Mouse (Mus musculus): ENCODE data around the gene Ugt1a6a. TPM values are rescaled to one million over a fixed set of nuclear protein-coding genes. Genes with fewer than 3 reads are reported as not detected.
"Not testable (repeated sequence)": the region's sequence is repeated elsewhere in the genome, so short reads cannot be mapped to it uniquely, and the experiment has no call there.

Ugt1a6a gene
- under 1 TPM in 1 of 2 experiments, not detected in 1; 0.32 TPM for total RNA-seq (2021)

DNA sequence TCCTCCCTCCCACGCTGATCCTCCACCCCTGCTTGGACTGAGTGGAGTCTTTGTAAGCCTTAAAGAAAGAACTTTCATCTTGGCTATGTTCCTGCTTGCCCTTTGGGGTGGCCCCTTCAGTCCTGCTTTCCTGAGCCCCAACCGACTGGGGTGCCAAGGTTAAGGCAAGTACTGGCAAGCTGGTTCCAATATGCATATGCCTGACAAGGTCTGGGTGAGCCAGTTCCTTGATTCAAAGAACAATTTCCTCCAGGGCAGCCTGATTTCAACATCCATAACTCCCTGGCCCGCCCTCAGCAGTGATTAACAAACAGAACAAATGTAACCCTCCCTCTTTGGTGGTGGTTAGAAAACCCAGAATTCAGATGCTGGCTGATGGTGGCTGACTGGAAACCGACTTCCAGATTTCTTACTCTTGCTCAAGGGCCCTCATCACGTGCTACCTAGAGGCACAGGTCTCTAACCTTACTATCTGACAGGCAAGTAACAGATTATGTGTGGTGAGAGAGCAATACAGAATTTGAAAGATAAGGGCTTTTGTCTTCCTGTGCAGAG is at the start of gene Ugt1a6a:
Ugt1a6a (plus strand) TSS at position 353 of the 555 bp plus-strand sequence.
- DNase-seq (ENCODE audit: extremely low spot score in 1 of 2, low spot score in 2 of 2); intact Hi-C loops (cut with DNase I): not testable (repeated sequence)

DNA sequence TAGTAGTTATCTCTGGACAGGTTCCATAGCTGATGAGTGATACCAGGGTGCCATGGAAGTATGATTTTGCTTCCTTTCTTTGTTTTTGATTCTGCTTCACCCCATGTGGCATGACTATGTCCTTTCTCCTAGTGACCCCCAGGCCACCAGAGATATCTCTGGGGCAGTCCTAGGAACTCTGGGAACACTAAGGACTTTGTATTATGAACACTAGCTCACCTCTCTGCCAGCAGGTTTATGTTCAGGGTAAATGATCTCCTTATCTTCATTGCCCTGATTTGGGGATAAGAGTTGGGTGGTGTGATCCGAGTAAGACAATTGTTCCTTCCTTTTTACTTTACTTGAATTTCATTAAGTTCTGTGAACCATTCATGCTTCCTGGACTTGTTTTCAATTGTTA is 48.5 kb upstream of the Ugt1a6a start:
- intact Hi-C loops (cut with DNase I): no loop called here
- no peak for DNase-seq (ENCODE audit: extremely low spot score in 1 of 2, low spot score in 2 of 2)

DNA sequence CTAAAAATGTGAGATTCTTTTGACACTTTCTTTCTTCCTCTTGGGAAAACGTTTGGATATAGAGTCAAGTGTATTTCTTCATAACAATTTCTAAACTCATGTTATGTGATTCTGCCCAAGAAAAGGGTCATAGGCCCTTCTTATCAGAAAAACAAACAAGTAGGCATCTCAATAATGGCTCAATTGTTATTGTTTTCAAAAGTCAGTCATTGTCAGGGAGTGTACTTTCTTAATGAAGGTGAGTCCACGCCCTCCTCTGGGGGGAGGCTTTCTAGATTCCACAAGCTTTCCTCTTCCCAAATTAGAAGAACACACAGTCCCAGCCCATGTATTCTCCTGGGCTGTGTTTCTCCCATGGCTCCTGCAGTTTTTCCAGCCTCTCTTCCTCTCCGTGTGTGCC is 47.1 kb upstream of the Ugt1a6a start, which contains the start of gene Ugt1a8:
Ugt1a8 (plus strand) TSS at position 301 of the 400 bp plus-strand sequence.
- intact Hi-C loops (cut with DNase I): no loop called here
- no peak for DNase-seq (ENCODE audit: extremely low spot score in 1 of 2, low spot score in 2 of 2)

DNA sequence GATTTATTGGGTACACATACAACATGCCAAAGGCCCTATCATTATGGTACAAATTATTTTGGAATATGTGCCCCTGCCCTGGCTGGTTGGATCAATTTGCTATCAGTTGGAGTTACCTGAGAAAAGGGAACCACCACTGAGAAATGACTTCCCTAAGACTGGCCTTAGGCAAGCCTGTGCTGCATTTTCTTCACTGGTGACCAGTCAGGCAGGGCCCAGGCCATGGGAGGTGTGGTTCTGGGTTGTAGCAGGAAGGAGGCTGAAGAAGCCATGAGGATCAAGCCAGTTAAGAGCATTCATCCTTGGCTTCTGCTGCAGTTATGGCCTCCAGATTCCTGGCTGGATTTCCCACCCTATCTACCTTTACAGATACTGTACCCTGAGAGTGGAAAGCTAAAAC is 42.3 kb upstream of the Ugt1a6a start:
- intact Hi-C loops (cut with DNase I): no loop called here
- DNase-seq (ENCODE audit: extremely low spot score in 1 of 2, low spot score in 2 of 2): no peak

DNA sequence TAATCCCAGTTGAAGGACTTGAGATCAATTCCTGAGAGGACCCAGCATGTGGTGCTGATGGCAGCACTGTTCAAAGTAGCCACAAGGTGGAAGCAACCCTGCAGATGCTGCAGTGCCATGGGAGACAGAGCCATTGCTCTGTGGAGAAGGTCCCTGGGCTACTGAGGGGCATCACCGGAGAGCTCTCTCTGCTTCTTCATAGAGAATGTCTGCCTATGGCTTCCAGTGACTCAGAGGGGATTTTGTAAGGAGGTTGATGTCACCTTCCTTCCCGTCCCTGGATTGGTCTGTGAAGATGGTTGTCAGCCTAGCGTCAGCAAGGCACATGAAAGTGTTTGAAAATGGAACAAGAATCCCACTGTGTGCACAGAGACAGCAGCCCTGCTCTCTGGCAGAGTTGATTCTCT is 40.3 kb upstream of the Ugt1a6a start:
- intact Hi-C loops (cut with DNase I); DNase-seq (ENCODE audit: extremely low spot score in 1 of 2, low spot score in 2 of 2): not testable (repeated sequence)

DNA sequence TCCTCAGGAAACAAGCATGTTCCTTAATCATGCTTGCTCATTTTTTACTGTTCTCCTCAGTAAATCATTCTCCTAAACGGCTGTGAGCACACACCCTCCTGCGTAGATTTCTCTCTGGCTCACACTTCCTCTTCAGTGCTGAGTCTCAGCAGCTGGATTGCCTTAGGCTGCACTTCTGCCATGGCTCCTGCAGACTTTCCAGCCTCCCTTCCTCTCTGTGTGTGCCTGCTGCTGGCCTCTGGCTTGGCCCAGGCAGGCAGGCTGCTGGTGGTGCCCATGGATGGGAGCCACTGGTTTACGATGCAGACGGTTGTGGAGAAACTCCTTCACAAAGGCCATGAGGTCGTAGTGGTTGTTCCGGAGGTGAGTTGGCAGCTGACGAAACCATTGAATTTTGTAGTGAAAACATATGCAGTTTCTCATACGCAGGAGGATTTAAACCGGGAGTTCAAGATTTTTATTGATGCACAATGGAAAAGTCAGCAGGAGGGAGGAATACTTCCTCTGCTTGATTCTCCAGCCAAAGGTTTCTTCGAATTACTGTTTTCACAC is 39.6 kb upstream of the Ugt1a6a start, which contains the start of gene Ugt1a7c:
Ugt1a7c (plus strand) TSS at position 122 of the 552 bp plus-strand sequence.
- peak in 1 of 2 experiments; percentile 1 for DNase-seq (ENCODE audit: extremely low spot score in 1 of 2, low spot score in 2 of 2)
- intact Hi-C loops (cut with DNase I): no loop called here

DNA sequence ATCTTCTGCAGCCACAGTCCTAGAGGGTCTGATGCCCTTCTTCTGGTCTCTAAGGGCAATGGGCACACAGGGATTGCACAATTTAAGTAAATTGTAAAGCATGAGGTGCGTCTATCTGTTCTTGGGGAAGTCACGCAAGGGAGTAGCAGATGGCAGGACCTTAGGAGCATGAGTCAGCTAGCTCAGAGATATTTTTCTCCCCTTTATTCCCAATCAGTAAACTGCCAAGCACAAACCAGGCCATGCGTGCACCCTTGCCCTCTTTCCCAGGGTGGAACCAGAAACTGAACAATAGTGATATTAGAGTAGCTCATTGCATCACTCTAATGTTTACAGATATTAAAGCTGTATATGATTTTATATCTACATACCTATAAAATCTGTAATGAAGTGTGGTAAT is 36.1 kb upstream of the Ugt1a6a start:
- DNase-seq (ENCODE audit: extremely low spot score in 1 of 2, low spot score in 2 of 2); intact Hi-C loops (cut with DNase I): not testable (repeated sequence)

DNA sequence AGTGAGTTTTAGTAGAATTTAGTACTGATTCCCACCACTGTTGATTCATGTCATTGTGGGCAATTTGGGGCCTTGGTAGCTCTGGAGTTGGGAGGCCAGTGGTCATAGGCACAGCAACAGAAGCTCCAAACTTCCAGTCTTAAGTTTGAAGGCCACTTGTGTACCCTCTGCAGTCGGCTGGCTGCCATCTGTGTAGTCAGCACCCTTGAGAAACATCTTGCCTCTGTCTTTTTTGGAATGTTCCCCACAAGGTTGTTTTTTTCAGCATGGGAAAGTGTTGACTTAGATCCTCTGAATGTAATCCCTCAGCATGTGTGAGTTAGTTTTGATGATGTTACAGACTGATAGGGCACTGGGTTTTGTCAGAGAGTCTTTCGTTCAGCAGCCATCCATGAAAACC is 34.9 kb upstream of the Ugt1a6a start:
- DNase-seq (ENCODE audit: extremely low spot score in 1 of 2, low spot score in 2 of 2): not testable (repeated sequence)

DNA sequence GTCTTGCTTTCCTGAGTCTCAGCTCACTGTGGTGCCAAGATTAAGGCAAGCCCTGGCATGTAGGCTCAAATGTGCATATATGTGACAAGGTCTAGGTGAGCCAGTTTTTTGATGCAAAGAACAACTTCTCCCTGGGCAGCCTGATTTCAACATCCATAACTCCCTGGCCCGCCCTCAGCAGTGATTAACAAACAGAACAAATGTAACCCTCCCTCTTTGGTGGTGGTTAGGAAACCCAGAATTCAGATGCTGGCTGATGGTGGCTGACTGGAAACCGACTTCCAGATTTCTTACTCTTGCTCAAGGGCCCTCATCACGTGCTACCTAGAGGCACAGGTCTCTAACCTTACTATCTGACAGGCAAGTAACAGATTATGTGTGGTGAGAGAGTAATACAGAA is 31.6 kb upstream of the Ugt1a6a start, which contains the start of gene Ugt1a6b:
Ugt1a6b (plus strand) TSS at position 234 of the 400 bp plus-strand sequence.
- intact Hi-C loops (cut with DNase I); DNase-seq (ENCODE audit: extremely low spot score in 1 of 2, low spot score in 2 of 2): not testable (repeated sequence)

More for the DNA sequence above, 34.9 kb upstream of the Ugt1a6a start:
- intact Hi-C loops (cut with DNase I): not testable (repeated sequence)

DNA sequence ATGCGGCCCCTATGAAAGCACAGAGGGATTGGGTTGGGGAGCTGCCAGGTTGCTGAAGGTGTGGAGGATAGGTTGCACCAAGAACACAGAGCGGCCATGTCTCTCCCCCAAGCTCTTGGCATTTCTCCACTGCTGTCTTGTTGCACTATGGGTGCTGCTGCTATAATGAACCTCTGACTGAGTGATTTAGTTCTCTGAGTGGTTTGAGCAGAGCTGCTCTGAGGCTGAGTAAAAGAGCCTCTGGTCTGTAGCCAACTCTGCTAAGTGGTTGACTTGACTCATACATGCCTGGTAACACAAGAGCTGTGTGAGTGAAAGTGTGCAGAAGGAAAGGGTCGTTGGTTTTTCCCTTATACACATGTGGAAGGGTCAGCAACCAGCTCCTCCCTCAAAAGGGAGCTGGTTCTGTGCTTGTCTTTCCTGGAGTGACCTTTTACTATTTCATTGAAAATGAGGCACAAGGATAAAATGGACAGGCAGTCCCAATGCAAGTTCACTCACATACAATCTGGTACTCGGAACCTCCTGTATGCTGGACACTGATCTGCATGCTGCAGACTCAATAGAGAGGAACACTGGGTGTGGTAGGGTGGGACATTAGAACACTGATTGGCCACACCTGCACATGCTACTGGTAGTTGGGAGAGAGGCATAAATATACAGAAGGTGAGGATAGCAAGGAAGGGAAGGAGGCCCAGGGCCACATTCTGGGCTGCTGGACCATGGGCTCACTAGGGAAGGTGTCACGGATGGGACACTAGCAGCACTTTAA is 30.7 kb upstream of the Ugt1a6a start:
- DNase-seq (ENCODE audit: extremely low spot score in 1 of 2, low spot score in 2 of 2); intact Hi-C loops (cut with DNase I): not testable (repeated sequence)

DNA sequence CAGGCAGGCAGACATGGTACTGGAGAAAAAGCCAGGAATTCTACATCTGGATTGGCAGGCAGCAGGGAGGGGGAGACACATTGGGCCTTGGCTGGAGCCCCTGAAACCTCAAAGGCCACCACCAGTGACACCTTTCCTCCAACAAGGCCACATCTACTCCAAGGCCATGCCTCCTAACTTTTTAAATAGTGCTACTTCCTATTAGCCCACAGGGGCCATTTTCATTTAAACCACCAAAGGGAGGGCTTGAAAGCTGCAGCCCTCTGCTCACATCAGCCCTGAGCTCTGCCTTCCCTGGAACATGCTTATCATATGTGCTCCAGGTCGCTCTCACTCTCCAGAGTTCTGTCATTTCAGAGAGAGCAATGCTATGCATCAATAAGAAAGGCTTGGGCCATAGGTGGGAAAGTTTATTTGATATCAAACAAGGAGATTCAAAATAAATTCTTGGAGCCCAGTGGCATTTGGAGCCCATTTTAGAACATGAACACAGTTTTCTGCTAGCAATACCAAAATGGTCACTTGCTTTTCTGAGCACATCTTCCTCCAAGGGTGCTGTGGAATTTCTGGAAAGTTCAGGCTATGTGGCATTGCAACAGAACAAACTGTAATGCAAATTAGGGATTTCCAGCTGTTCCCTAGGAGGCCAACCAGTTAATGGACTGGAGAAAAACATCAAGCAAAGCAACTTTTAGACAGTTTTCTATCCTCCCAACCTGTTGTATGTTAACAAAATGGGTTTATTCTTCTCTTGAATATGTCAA is 29.8 kb upstream of the Ugt1a6a start:
- intact Hi-C loops (cut with DNase I): no loop called here

DNA sequence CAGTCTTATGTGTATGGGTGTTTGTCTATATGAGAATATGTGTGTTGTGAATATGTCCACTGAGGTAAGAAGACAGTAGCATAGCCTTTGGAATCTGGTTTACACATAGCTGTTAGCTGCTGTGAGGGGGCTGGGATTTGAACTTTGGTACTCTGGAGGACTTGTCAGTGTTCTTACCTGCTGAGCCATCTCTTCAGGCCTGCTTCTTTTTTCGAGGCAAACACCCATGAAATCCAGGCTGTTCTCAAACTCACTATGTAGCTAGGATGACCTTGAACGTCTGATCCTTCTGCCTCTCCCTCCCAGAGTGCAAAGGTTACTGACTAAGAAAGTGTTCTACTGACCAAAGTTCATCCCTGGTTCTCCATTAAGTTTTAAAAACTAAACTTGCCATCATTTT is 29.0 kb upstream of the Ugt1a6a start:
- intact Hi-C loops (cut with DNase I): no loop called here
- no peak for DNase-seq (ENCODE audit: extremely low spot score in 1 of 2, low spot score in 2 of 2)

More for the DNA sequence above, 29.8 kb upstream of the Ugt1a6a start:
- no peak for DNase-seq (ENCODE audit: extremely low spot score in 1 of 2, low spot score in 2 of 2)

DNA sequence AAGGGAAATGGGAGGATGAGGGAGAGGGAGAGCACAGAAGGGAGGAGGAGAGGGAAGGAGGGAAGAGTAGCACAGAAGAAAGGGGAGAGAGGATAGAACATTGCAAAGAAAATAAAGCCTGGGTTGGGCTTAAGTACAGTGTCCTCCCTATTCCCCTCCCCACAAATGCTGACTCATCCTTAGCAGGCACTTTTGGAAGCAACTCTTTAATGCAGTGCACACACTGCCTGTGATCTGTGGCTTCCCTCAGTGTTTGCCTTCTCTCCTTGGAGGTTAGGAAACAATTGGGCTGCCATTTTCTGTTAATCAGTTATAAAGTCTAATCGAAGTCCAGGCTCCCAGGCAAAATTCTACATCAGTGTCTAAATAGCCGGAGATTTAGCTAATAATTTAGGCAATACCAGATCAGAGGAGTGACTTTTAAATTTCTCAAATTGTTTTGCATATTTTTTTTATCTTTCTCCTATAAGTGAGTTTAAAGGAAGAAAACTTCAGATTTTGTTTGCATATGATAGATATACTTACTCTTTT is 25.5 kb upstream of the Ugt1a6a start:
- intact Hi-C loops (cut with DNase I); DNase-seq (ENCODE audit: extremely low spot score in 1 of 2, low spot score in 2 of 2): not testable (repeated sequence)

DNA sequence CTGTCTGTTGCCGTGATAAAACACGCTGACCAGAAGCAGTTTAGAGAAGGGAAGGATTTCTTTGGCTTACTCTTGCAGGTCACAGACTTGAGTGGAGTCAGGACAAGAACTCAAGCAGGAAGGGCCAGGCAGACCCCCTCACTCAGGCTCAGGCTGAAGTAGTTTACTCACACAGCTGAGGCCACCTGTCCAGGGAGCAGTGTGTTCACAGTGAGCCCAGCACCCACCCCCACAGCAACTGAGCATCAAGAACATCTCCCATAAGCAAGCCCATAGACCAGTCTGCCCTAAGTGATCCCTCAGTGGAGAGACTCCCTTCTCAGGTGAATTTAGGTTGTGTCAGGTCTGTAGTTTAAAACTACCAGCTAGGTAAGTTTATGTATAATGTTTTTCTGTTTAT is 25.0 kb upstream of the Ugt1a6a start:
- intact Hi-C loops (cut with DNase I); DNase-seq (ENCODE audit: extremely low spot score in 1 of 2, low spot score in 2 of 2): not testable (repeated sequence)

DNA sequence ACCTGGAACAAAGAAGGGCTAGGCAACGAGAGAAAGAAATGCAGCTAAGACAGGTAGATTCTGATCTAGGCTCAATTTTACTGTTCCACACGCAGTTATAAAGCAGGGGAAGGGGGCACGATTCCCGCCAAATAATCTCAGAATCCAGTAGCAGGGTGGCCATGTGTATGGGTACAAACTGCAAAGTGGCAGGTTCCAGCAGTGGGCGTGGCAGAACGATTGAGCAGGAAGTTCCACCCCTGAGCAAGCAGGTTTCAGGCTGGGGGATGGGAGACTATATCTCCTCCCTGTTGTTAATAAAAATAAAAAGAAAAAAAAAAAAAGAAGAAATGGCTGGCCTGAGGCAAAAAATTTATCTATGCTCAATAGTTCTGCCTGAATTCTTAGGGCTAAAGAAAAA is 21.8 kb upstream of the Ugt1a6a start:
- intact Hi-C loops (cut with DNase I): not testable (repeated sequence)

DNA sequence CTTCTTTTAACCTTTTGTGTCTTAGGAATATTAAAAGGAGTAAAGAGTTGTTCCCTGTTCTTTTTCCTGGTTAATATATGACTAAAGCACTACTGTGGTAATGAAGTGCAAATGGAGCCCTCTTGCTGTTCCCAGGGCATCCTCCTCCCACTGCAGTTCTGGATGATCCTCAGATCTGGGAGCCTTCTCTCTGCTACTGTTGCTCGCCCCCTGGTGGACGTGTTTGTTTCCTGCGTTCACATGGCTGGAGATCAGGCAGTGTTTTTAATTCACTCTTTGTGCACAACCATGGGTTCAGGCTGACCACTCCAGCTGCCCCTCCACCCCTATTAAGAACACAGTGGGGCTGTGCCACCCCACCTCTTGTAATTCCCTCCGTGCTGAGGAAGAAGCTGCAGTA is 14.1 kb upstream of the Ugt1a6a start:
- DNase-seq (ENCODE audit: extremely low spot score in 1 of 2, low spot score in 2 of 2); intact Hi-C loops (cut with DNase I): not testable (repeated sequence)

More for the DNA sequence above, 21.8 kb upstream of the Ugt1a6a start:
- not testable (repeated sequence) for DNase-seq (ENCODE audit: extremely low spot score in 1 of 2, low spot score in 2 of 2)

DNA sequence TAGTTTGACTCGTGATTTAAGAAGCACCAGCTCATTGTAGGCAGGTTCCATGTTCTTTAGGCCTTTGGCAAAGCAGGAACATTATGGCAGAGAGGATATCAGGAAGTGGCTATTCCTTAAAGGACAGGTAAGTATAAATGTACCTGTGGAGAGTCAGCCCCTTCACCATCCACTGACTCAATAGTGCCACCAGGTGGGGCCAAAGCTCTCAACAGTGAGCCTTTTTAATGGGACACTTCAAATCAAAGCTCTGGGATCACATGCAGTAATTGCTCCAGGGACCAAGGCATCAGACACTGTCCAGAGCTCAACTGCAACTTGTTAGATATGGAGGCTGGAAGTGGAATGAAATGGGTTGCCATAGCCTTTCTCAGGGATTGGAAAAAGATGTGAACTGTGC is 13.1 kb upstream of the Ugt1a6a start:
- intact Hi-C loops (cut with DNase I): not testable (repeated sequence)

DNA sequence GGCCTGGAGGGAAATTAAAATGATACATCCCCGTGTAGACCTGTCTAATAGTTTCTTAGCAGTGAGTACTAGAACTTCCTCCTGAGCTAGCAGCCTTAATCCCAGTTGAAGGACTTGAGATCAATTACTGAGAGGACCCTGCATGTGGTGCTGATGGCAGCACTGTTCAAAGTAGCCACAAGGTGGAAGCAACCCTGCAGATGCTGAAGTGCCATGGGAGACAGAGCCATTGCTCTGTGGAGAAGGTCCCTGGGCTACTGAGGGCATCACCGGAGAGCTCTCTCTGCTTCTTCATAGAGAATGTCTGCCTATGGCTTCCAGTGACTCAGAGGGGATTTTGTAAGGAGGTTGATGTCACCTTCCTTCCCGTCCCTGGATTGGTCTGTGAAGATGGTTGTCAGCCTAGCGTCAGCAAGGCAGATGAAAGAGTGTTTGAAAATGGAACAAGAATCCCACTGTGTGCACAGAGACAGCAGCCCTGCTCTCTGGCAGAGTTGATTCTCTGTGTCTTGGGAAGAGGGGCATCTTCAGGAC is 8.7 kb upstream of the Ugt1a6a start:
- DNase-seq (ENCODE audit: extremely low spot score in 1 of 2, low spot score in 2 of 2); intact Hi-C loops (cut with DNase I): not testable (repeated sequence)

More for the DNA sequence above, 13.1 kb upstream of the Ugt1a6a start:
- DNase-seq (ENCODE audit: extremely low spot score in 1 of 2, low spot score in 2 of 2): not testable (repeated sequence)

Data from left cerebral cortex, postnatal 10 days (tissue).